ENCODE assay signal across 18 mouse cellular contexts in genomic region chr2:133716243-133716642, GRCm38 (mm10).
DNase-seq lines count a peak whose midpoint lies in the region; ATAC-seq lines count a peak whose summit lies in the region.
"Had no signal": no experiment of that assay in that cellular context is flagged by ENCODE, and none has a peak within 500 bp of the region (broad histone marks: within the 10 kb centered on the region; RNA-seq: fewer than 3 reads in every experiment).

No protein-coding gene starts in this region.

- H3K36me3 ChIP-seq in embryonic facial prominence, embryonic 14.5 days (ENCODE audit: control insufficient read depth, insufficient read depth, low read length), result no peaks in the 10 kb centered on the region
- H3K36me3 ChIP-seq in embryonic facial prominence, embryonic 10.5 days (replicated peaks), result no peaks in the 10 kb centered on the region
- H3K36me3 ChIP-seq in stomach, embryonic 16.5 days (ENCODE audit: control insufficient read depth, insufficient read depth, low read length), result no peaks in the 10 kb centered on the region
- H3K36me3 ChIP-seq: embryonic facial prominence, embryonic 13.5 days; hindbrain, embryonic 10.5 days had no signal

- no peak overlapping the region for H3K4me3 ChIP-seq in embryonic facial prominence, embryonic 14.5 days (ENCODE audit: low read depth, low read length)
- H3K4me3 ChIP-seq in embryonic facial prominence, embryonic 10.5 days, result no peak overlapping the region
- no peak overlapping the region for H3K4me3 ChIP-seq in stomach, embryonic 16.5 days (replicated peaks; ENCODE audit: low read length)
- H3K4me3 ChIP-seq: embryonic facial prominence, embryonic 13.5 days; gastrocnemius, adult 2 months; hindbrain, embryonic 10.5 days had no signal

- no peaks in the 10 kb centered on the region for H3K4me1 ChIP-seq in embryonic facial prominence, embryonic 14.5 days (ENCODE audit: control insufficient read depth, insufficient read depth, low read length)
- H3K4me1 ChIP-seq in embryonic facial prominence, embryonic 10.5 days, result peaks cover 3% of the 10 kb centered on the region; the same call in 1 of the 2 replicates
- H3K4me1 ChIP-seq in stomach, embryonic 16.5 days (ENCODE audit: control insufficient read depth, insufficient read depth, low read length), result no peaks in the 10 kb centered on the region
- H3K4me1 ChIP-seq: hindbrain, embryonic 10.5 days had no signal

- H3K27me3 ChIP-seq in embryonic facial prominence, embryonic 14.5 days (replicated peaks; ENCODE audit: control insufficient read depth, insufficient read depth, low read length), result no peaks in the 10 kb centered on the region
- H3K27me3 ChIP-seq in embryonic facial prominence, embryonic 10.5 days (replicated peaks; ENCODE audit: low read depth, poor library complexity, severe bottlenecking), result no peaks in the 10 kb centered on the region
- H3K27me3 ChIP-seq in stomach, embryonic 16.5 days (ENCODE audit: control insufficient read depth, insufficient read depth, low read length), result no peaks in the 10 kb centered on the region
- H3K27me3 ChIP-seq: CH12.LX; embryonic facial prominence, embryonic 13.5 days had no signal

- no peak overlapping the region for H3K4me2 ChIP-seq in embryonic facial prominence, embryonic 14.5 days (ENCODE audit: low read depth, low read length)
- H3K4me2 ChIP-seq in stomach, embryonic 16.5 days (ENCODE audit: low read depth, low read length), result 0 out of 2 replicates have a peak overlapping the region, but pooled peaks have one; percentile 4
- H3K4me2 ChIP-seq: embryonic facial prominence, embryonic 13.5 days; hindbrain, embryonic 14.5 days had no signal

- peak; percentile 21 for DNase-seq in embryonic facial prominence, embryonic 14.5 days (ENCODE audit: low spot score)
- no peak for DNase-seq in embryonic facial prominence, embryonic 10.5 days (ENCODE audit: low spot score)
- peak; percentile 5 for DNase-seq in urinary bladder, postnatal 14 days (ENCODE audit: low spot score)
- DNase-seq in urinary bladder, adult 2 months (ENCODE audit: low spot score), result no peak
- no peak for DNase-seq in layer of hippocampus, postnatal 10 days (ENCODE audit: low spot score in 2 of 2)
- DNase-seq: adrenal gland, adult 2 months; adrenal gland, postnatal 25 days; cerebellum, adult 2 months; cerebellum, postnatal 10 days; gastrocnemius, adult 2 months; gastrocnemius, postnatal 25 days had no signal

- 58% methylated on average over 5 of the region's 5 CpGs for WGBS in embryonic facial prominence, embryonic 14.5 days
- 52% methylated on average over 5 of the region's 5 CpGs for WGBS in embryonic facial prominence, embryonic 10.5 days
- 44% methylated on average over 5 of the region's 5 CpGs for WGBS in stomach, embryonic 16.5 days

- no peaks in the 10 kb centered on the region for H3K9me3 ChIP-seq in embryonic facial prominence, embryonic 14.5 days (ENCODE audit: control insufficient read depth, low read length)
- H3K9me3 ChIP-seq in embryonic facial prominence, embryonic 10.5 days, result no peaks in the 10 kb centered on the region
- no peaks in the 10 kb centered on the region for H3K9me3 ChIP-seq in stomach, embryonic 16.5 days (replicated peaks; ENCODE audit: control insufficient read depth, low read length)
- H3K9me3 ChIP-seq: embryonic facial prominence, embryonic 13.5 days; hindbrain, embryonic 10.5 days had no signal

- ATAC-seq in embryonic facial prominence, embryonic 14.5 days (ENCODE audit: low read depth), result no peak
- ATAC-seq in stomach, embryonic 16.5 days (ENCODE audit: insufficient read depth, low FRiP score), result no peak
- no peak for ATAC-seq in CD4-positive, CD25-positive, alpha-beta regulatory T cell, adult 4 months
- ATAC-seq: forebrain, embryonic 14.5 days had no signal

- H3K27ac ChIP-seq in embryonic facial prominence, embryonic 14.5 days (replicated peaks; ENCODE audit: low read depth, low read length), result no peak overlapping the region
- no peak overlapping the region for H3K27ac ChIP-seq in embryonic facial prominence, embryonic 10.5 days (replicated peaks)
- peak overlapping the region; percentile 73; the same call in 1 of the 2 replicates for H3K27ac ChIP-seq in stomach, embryonic 16.5 days (ENCODE audit: low read length)
- H3K27ac ChIP-seq: embryonic facial prominence, embryonic 13.5 days; gastrocnemius, adult 2 months; hindbrain, embryonic 10.5 days; hindbrain, embryonic 14.5 days had no signal

- H3K9ac ChIP-seq in embryonic facial prominence, embryonic 14.5 days (ENCODE audit: low read depth, low read length), result no peak overlapping the region
- no peak overlapping the region for H3K9ac ChIP-seq in stomach, embryonic 16.5 days (ENCODE audit: low read length)
- H3K9ac ChIP-seq: embryonic facial prominence, embryonic 13.5 days; hindbrain, embryonic 14.5 days had no signal

Comparison
In these comparisons a context has a peak if more than half of its experiments do, and no peak if none do; other contexts are left out.
1. DNase-seq: peak in embryonic facial prominence, embryonic 14.5 days (single experiment) and urinary bladder, postnatal 14 days (single experiment); none in embryonic facial prominence, embryonic 10.5 days (single experiment), urinary bladder, adult 2 months (single experiment) and layer of hippocampus, postnatal 10 days (0 of 2).